Mouse (Mus musculus) CH12.LX (cell line): ENCODE results near the gene Mark2. TPM values are rescaled to one million over a fixed set of nuclear protein-coding genes. Genes with fewer than 3 reads are reported as not detected.

Experiments used
- DNase-seq: peaks from one replicate; pipeline ENCODE4 v3.0.0-alpha.2; 2013; ENCODE audit errors: extremely low read depth
- H3K27ac ChIP-seq: 2 replicates; pipeline ENCODE4 v1.5.1; 2012; ENCODE audit warnings: low read depth, mild to moderate bottlenecking, control low read depth, moderate library complexity; ENCODE audit not compliant: insufficient read depth
- H3K27me3 ChIP-seq: replicated peaks from 2 replicates; pipeline ENCODE3; 2012; ENCODE audit warnings: inconsistent platforms
- H3K36me3 ChIP-seq, 2 experiments: replicated peaks in 1 of 2; 2 replicates each; pipeline versions ENCODE3 to v1.6.1; 2012; ENCODE audit warnings: inconsistent platforms in 1 of 2, low read length in 1 of 2, mild to moderate bottlenecking in 1 of 2, mixed read lengths in 1 of 2, moderate library complexity in 1 of 2; ENCODE audit not compliant: control insufficient read depth in 1 of 2, insufficient read depth in 1 of 2
- H3K4me1 ChIP-seq, 2 experiments: 2 replicates each; pipeline ENCODE4 v1.6.1; 2012; ENCODE audit warnings: inconsistent platforms in 1 of 2, moderate library complexity in 1 of 2; ENCODE audit not compliant: insufficient read depth in 2 of 2, control insufficient read depth in 1 of 2
- H3K4me2 ChIP-seq: 2 replicates; pipeline ENCODE4 v1.6.1; 2012; ENCODE audit warnings: low read depth, mild to moderate bottlenecking, control low read depth; ENCODE audit not compliant: poor library complexity, insufficient read depth, severe bottlenecking
- H3K4me3 ChIP-seq, 3 experiments: fragments of 150-350 bp in 1 of 3; sonication (generic) in 1 of 3; replicated peaks in 1 of 3; 2 replicates each; pipeline versions ENCODE3 to v1.5.1; 2011 to 2012; ENCODE audit warnings: low read depth in 2 of 3, low read length in 2 of 3, mild to moderate bottlenecking in 2 of 3, moderate library complexity in 2 of 3, control low read depth in 1 of 3, improper control_type of control experiment in 1 of 3, inconsistent platforms in 1 of 3, mixed read lengths in 1 of 3; ENCODE audit not compliant: poor library complexity in 1 of 3
- H3K79me2 ChIP-seq: replicated peaks from 2 replicates; pipeline ENCODE4 v1.6.1; 2012; ENCODE audit warnings: mild to moderate bottlenecking, moderate library complexity; ENCODE audit not compliant: control insufficient read depth, poor library complexity, insufficient read depth, severe bottlenecking; ENCODE audit errors: extremely low read depth
- H3K9ac ChIP-seq: 2 replicates; pipeline ENCODE4 v1.6.1; 2012; ENCODE audit warnings: low read depth, mild to moderate bottlenecking, control low read depth, moderate library complexity; ENCODE audit not compliant: insufficient read depth
- H3K9me3 ChIP-seq: replicated peaks from 2 replicates; pipeline ENCODE3; 2012; ENCODE audit warnings: low read length, inconsistent platforms, mixed read lengths
- BHLHE40 ChIP-seq: IDR thresholded peaks from 2 replicates; pipeline ENCODE4 v1.6.1; 2011; ENCODE audit warnings: mild to moderate bottlenecking, low read depth, low read length, improper control_type of control experiment
- CHD1 ChIP-seq: IDR thresholded peaks from 2 replicates; pipeline ENCODE4 v1.6.1; 2012; ENCODE audit warnings: low read depth, low read length, improper control_type of control experiment, inconsistent platforms
- CHD2 ChIP-seq: IDR thresholded peaks from 2 replicates; pipeline ENCODE4 v1.6.1; 2011; ENCODE audit warnings: low read length, improper control_type of control experiment
- CTCF ChIP-seq, 2 experiments: IDR thresholded peaks in 1 of 2; conservative IDR thresholded peaks in 1 of 2; 2 replicates each; pipeline ENCODE4 v1.5.1; 2011 to 2012; ENCODE audit warnings: low read depth in 2 of 2, low read length in 2 of 2, improper control_type of control experiment in 1 of 2, inconsistent platforms in 1 of 2, mild to moderate bottlenecking in 1 of 2, moderate library complexity in 1 of 2
- ETS1 ChIP-seq: conservative IDR thresholded peaks from 2 replicates; pipeline ENCODE4 v1.6.1; 2012; ENCODE audit warnings: low read depth, mild to moderate bottlenecking, inconsistent platforms, low read length, improper control_type of control experiment, moderate library complexity
- GABPA ChIP-seq: IDR thresholded peaks from 2 replicates; pipeline ENCODE4 v1.6.1; 2012; ENCODE audit warnings: low read depth, low read length, improper control_type of control experiment, inconsistent platforms; ENCODE audit not compliant: insufficient replicate concordance
- HCFC1 ChIP-seq: IDR thresholded peaks from 2 replicates; pipeline ENCODE4 v1.6.1; 2012; ENCODE audit warnings: low read depth, mild to moderate bottlenecking, inconsistent platforms, low read length, improper control_type of control experiment
- IRF4 ChIP-seq: IDR thresholded peaks from 2 replicates; pipeline ENCODE4 v1.6.1; 2014; ENCODE audit warnings: low read depth, mild to moderate bottlenecking, inconsistent platforms, low read length, improper control_type of control experiment
- JUN ChIP-seq: IDR thresholded peaks from 2 replicates; pipeline ENCODE4 v1.6.1; 2011; ENCODE audit warnings: low read depth, mild to moderate bottlenecking, low read length, improper control_type of control experiment, moderate library complexity; ENCODE audit not compliant: insufficient read depth
- JUND ChIP-seq: conservative IDR thresholded peaks from 2 replicates; pipeline ENCODE4 v1.6.1; 2011; ENCODE audit warnings: low read depth, low read length, improper control_type of control experiment
- KAT2A ChIP-seq: IDR thresholded peaks from 2 replicates; pipeline ENCODE4 v1.6.1; 2012; ENCODE audit warnings: low read length, improper control_type of control experiment, inconsistent platforms; ENCODE audit not compliant: insufficient replicate concordance
- MEF2A ChIP-seq: IDR thresholded peaks from 2 replicates; pipeline ENCODE4 v1.6.1; 2014; ENCODE audit warnings: low read depth, mild to moderate bottlenecking, inconsistent platforms, low read length, improper control_type of control experiment, borderline replicate concordance
- MYC ChIP-seq: IDR thresholded peaks from 2 replicates; pipeline ENCODE4 v1.6.1; 2011; ENCODE audit warnings: low read depth, mild to moderate bottlenecking, improper control_type of control experiment, low read length
- NELFE ChIP-seq: IDR thresholded peaks from 2 replicates; pipeline ENCODE4 v1.6.1; 2011; ENCODE audit warnings: low read depth, low read length, improper control_type of control experiment
- NRF1 ChIP-seq: IDR thresholded peaks from 2 replicates; pipeline ENCODE4 v1.6.1; 2014; ENCODE audit warnings: low read depth, mild to moderate bottlenecking, inconsistent platforms, low read length, improper control_type of control experiment, moderate library complexity
- PAX5 ChIP-seq: IDR thresholded peaks from 2 replicates; pipeline ENCODE4 v1.6.1; 2012; ENCODE audit warnings: low read length, inconsistent platforms, mixed read lengths
- POLR2A ChIP-seq: IDR thresholded peaks from 2 replicates; pipeline ENCODE4 v1.6.1; 2011; ENCODE audit warnings: low read depth, mild to moderate bottlenecking, improper control_type of control experiment, low read length
- RAD21 ChIP-seq: IDR thresholded peaks from 2 replicates; pipeline ENCODE4 v1.6.1; 2011; ENCODE audit warnings: low read depth, mild to moderate bottlenecking, low read length, improper control_type of control experiment, moderate library complexity
- RCOR1 ChIP-seq: conservative IDR thresholded peaks from 2 replicates; pipeline ENCODE4 v1.6.1; 2012; ENCODE audit warnings: low read depth, mild to moderate bottlenecking, inconsistent platforms, low read length, improper control_type of control experiment
- SIN3A ChIP-seq: IDR thresholded peaks from 2 replicates; pipeline ENCODE4 v1.6.1; 2012; ENCODE audit warnings: low read length, improper control_type of control experiment, inconsistent platforms
- SMC3 ChIP-seq: IDR thresholded peaks from 2 replicates; pipeline ENCODE4 v1.6.1; 2011; ENCODE audit warnings: low read depth, low read length, improper control_type of control experiment
- TBP ChIP-seq: conservative IDR thresholded peaks from 2 replicates; pipeline ENCODE4 v1.6.1; 2011; ENCODE audit warnings: low read depth, low read length, improper control_type of control experiment
- USF2 ChIP-seq: conservative IDR thresholded peaks from 2 replicates; pipeline ENCODE4 v1.6.1; 2011; ENCODE audit warnings: low read depth, low read length, improper control_type of control experiment
- ZKSCAN1 ChIP-seq: IDR thresholded peaks from 2 replicates; pipeline ENCODE4 v1.6.1; 2012; ENCODE audit warnings: low read depth, inconsistent platforms, low read length, improper control_type of control experiment, borderline replicate concordance
- ZMIZ1 ChIP-seq: IDR thresholded peaks from 2 replicates; pipeline ENCODE4 v1.6.1; 2012; ENCODE audit warnings: low read depth, mild to moderate bottlenecking, inconsistent platforms, low read length, improper control_type of control experiment
- dilution Hi-C: fragments of 300-500 bp; cut with MboI; formaldehyde crosslinking; loops from 2 replicates; pipeline ENCODE4 v1.14.3; 2020; ENCODE audit warnings: low sequenced_read_pairs; ENCODE audit not compliant: extremely low pct_unique_long_range_greater_than_20kb, extremely low pct_ligation_motif_present
- in situ Hi-C: fragments of 300-500 bp; cut with MboI; formaldehyde crosslinking; loops from 3 replicates; pipeline ENCODE4 v1.14.3; 2019; ENCODE audit warnings: low sequenced_read_pairs, low pct_ligation_motif_present, low pct_unique_long_range_greater_than_20kb, mixed read lengths
- polyA plus RNA-seq: library from polyadenylated mRNA; unstranded; fragments of >175 nt; gene quantifications from 2 replicates; pipeline ENCODE4 v1.2.1, GENCODE M21; 2012; ENCODE audit warnings: low read depth; ENCODE audit not compliant: insufficient read length
- total RNA-seq, 2 experiments: library from RNA; depleted of rRNA; stranded (reverse); fragments of 300-350 nt in 1 of 2; fragments of >200 nt in 1 of 2; gene quantifications; 2 replicates each; pipeline ENCODE4 v1.2.3; 2012 to 2014

Mark2 gene
- total and polyA plus RNA-seq, 3 experiments, result 8.1 to 34.4 (median 19.0) TPM

GRCm38 (mm10) chr19:7262592-7262991, 79.1 kb downstream of the Mark2 start:
- Histone ChIP-seq H3K27me3 (no peaks in the 10 kb centered on the region), H3K36me3 (no peaks in the 10 kb centered on the region), H3K4me2 (no peak overlapping the region), H3K9ac (no peak overlapping the region), H3K27ac (no peak overlapping the region), H3K4me1 (peaks cover 5 to 37% of the 10 kb centered on the region in 2 experiments; a peak in 3 of 4 replicates), H3K9me3 (peaks cover 8% of the 10 kb centered on the region), H3K4me3 (no peak overlapping the region), H3K79me2 (no peaks in the 10 kb centered on the region)
- dilution Hi-C loops, result no loop called here
- TF ChIP-seq SMC3 (no peak), RCOR1 (no peak), MEF2A (no peak), NRF1 (no peak), ZMIZ1 (no peak), HCFC1 (no peak), CHD1 (no peak), NELFE (no peak), ZKSCAN1 (no peak), POLR2A (no peak), ETS1 (no peak)
- in situ Hi-C loops, result no loop called here
- DNase-seq, result no peak

- Histone ChIP-seq H3K4me3 (no peak overlapping the region), H3K27ac (no peak overlapping the region), H3K79me2 (no peaks in the 10 kb centered on the region), H3K27me3 (no peaks in the 10 kb centered on the region), H3K36me3 (no peaks in the 10 kb centered on the region), H3K4me1 (peaks cover 0 to 31% of the 10 kb centered on the region in 2 experiments; a peak in 3 of 4 replicates), H3K4me2 (no peak overlapping the region), H3K9me3 (peaks cover 8% of the 10 kb centered on the region), H3K9ac (no peak overlapping the region)
- no peak for DNase-seq
- in situ Hi-C loops, result no loop called here
- no peak for TF ChIP-seq CHD1
- peak in 1 of 2 experiments; percentile 12; a peak in 1 of 4 replicates for TF ChIP-seq CTCF (conservative IDR thresholded peaks at IDR 0.05 in 1 of 2, IDR thresholded peaks at IDR 0.05 in 1 of 2; ENCODE audit: low read depth in 2 of 2, low read length in 2 of 2)
- dilution Hi-C loops, result no loop called here
Observed at GRCm38 (mm10) chr19:7261964-7262363, 79.7 kb downstream of the Mark2 start.

DNA sequence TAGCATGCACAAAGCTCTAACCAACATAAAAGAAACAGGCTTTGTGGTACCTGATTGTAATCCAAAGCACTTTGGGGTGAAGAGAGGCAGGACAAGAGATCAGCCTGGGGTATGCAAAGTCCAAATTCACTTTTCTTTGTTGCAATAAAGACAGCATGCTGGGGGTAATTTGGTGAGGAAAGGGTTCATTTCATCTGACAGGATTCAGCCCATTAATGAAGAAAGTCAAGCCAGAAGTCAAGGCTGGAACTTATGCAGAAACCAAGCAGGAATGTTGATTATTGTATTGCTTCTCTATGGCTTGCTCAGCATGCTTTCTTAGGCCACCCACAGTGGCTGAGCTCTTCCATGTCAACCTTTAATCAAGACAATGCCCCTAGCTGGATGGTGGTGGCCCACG, 80.2 kb downstream of the Mark2 start:
- Histone ChIP-seq H3K4me3 (no peak overlapping the region), H3K9ac (no peak overlapping the region), H3K36me3 (no peaks in the 10 kb centered on the region), H3K9me3 (peaks cover 8% of the 10 kb centered on the region), H3K27ac (no peak overlapping the region), H3K27me3 (no peaks in the 10 kb centered on the region), H3K4me2 (no peak overlapping the region)
- in situ Hi-C loops (no loop called here), dilution Hi-C loops (no loop called here)
- DNase-seq, result no peak
- TF ChIP-seq MYC (no peak), CHD2 (no peak), GABPA (no peak), SIN3A (no peak), PAX5 (no peak), CTCF (conservative IDR thresholded peaks at IDR 0.05 in 1 of 2, IDR thresholded peaks at IDR 0.05 in 1 of 2; ENCODE audit: low read depth in 2 of 2, low read length in 2 of 2) (no peak), JUND (no peak), RAD21 (no peak), BHLHE40 (no peak), HCFC1 (no peak), ZMIZ1 (no peak), KAT2A (no peak), ZKSCAN1 (no peak), IRF4 (no peak), USF2 (no peak), NRF1 (no peak), JUN (no peak), TBP (no peak)
- TF ChIP-seq, all 38 proteins: peak for 0
- Histone ChIP-seq H3K79me2 (no peaks in the 10 kb centered on the region), H3K4me1 (peaks cover 0 to 26% of the 10 kb centered on the region in 2 experiments; a peak in 2 of 4 replicates)
